Comparison of ENCODE assay signal across 9 mouse cellular contexts in the genomic region with DNA sequence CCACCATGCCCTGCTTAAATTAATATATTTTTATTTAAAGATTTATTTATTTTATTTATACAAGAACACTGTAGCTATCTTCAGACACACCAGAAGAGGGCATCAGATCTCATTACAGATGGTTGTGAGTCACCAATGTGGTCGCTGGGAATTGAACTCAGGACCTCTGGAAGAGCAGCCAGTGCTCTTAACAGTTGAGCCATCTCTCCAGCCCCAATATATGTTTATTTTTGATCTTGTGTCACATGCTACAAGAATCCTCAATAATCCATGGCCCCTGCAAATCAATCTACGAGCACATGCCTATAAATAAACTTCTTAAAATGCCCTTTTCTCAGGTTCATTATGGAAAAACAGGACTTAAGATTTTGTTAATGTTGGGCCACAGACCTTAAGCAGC. TPM values are rescaled to one million over a fixed set of nuclear protein-coding genes. Genes with fewer than 3 reads are reported as not detected.
DNase-seq lines count a peak whose midpoint lies in the region; ATAC-seq and TF ChIP-seq lines count a peak whose summit lies in the region.
"Had no signal": no experiment of that assay in that cellular context is flagged by ENCODE, and none has a peak within 500 bp of the region (broad histone marks: within the 10 kb centered on the region; RNA-seq: fewer than 3 reads in every experiment).

No protein-coding gene starts in this region.

- no peak overlapping the region for H3K4me3 ChIP-seq in kidney, adult 2 months (ENCODE audit: insufficient read depth, low read depth, low read length)
- no peak overlapping the region for H3K4me3 ChIP-seq in kidney, embryonic 15.5 days (replicated peaks)
- peak overlapping the region; percentile 95; the same call in 1 of the 2 replicates for H3K4me3 ChIP-seq in cortical plate, adult 2 months (ENCODE audit: insufficient read depth, low read length)
- 0 out of 2 replicates have a peak overlapping the region, but pooled peaks have one; percentile 88 for H3K4me3 ChIP-seq in forebrain, embryonic 13.5 days
- H3K4me3 ChIP-seq in liver, embryonic 15.5 days (replicated peaks) = peak overlapping the region; percentile 86

- no peak overlapping the region for H3K9ac ChIP-seq in kidney, embryonic 15.5 days
- H3K9ac ChIP-seq in forebrain, embryonic 13.5 days = no peak overlapping the region
- no peak overlapping the region for H3K9ac ChIP-seq in liver, embryonic 15.5 days

- no peak for TF ChIP-seq CTCF in kidney, adult 2 months (conservative IDR thresholded peaks at IDR 0.05; ENCODE audit: insufficient read depth, insufficient read length, low read depth, low read length)
- no peak for TF ChIP-seq CTCF in cortical plate, adult 2 months (IDR thresholded peaks at IDR 0.05; ENCODE audit: extremely low read depth, insufficient read depth, low read length)

- H3K4me2 ChIP-seq in kidney, embryonic 15.5 days = no peak overlapping the region
- no peak overlapping the region for H3K4me2 ChIP-seq in forebrain, embryonic 13.5 days
- peak overlapping the region; percentile 59 for H3K4me2 ChIP-seq in liver, embryonic 15.5 days

- ATAC-seq in kidney, embryonic 15.5 days (replicated peaks; ENCODE audit: low FRiP score) = no peak
- ATAC-seq in forebrain, embryonic 13.5 days = no peak; the same call in 1 of the 2 replicates
- ATAC-seq in liver, embryonic 15.5 days (ENCODE audit: insufficient read depth) = no peak
- ATAC-seq in frontal cortex, adult (ENCODE audit: low TSS enrichment) = no peak

- no peaks in the 10 kb centered on the region for H3K9me3 ChIP-seq in kidney, embryonic 15.5 days (replicated peaks)
- H3K9me3 ChIP-seq in forebrain, embryonic 13.5 days (replicated peaks) = no peaks in the 10 kb centered on the region
- no peaks in the 10 kb centered on the region for H3K9me3 ChIP-seq in liver, embryonic 15.5 days (replicated peaks)
- H3K9me3 ChIP-seq: lung, embryonic 15.5 days had no signal

- WGBS in kidney, adult 2 months = 81% methylated on average over 2 of the region's 2 CpGs
- WGBS in kidney, embryonic 15.5 days = 88% methylated on average over 2 of the region's 2 CpGs
- 88% methylated on average over 2 of the region's 2 CpGs for WGBS in forebrain, embryonic 13.5 days
- WGBS in liver, embryonic 15.5 days (ENCODE audit: insufficient replicate concordance) = 84% methylated on average over 2 of the region's 2 CpGs

- no peak for TF ChIP-seq POLR2A in kidney, adult 2 months (IDR thresholded peaks at IDR 0.05; ENCODE audit: low read depth, low read length)
- no peak for TF ChIP-seq POLR2A in cortical plate, adult 2 months (IDR thresholded peaks at IDR 0.05; ENCODE audit: extremely low read depth, insufficient read depth, low read length)

- no peaks in the 10 kb centered on the region for H3K36me3 ChIP-seq in kidney, adult 2 months (ENCODE audit: control insufficient read depth, insufficient read depth, low read length)
- peaks cover 15% of the 10 kb centered on the region for H3K36me3 ChIP-seq in kidney, embryonic 15.5 days
- peaks cover 17% of the 10 kb centered on the region for H3K36me3 ChIP-seq in forebrain, embryonic 13.5 days (ENCODE audit: poor library complexity, severe bottlenecking)
- peaks cover 11% of the 10 kb centered on the region for H3K36me3 ChIP-seq in liver, embryonic 15.5 days (replicated peaks)

- peak overlapping the region; percentile 32; the same call in 1 of the 2 replicates for H3K27ac ChIP-seq in kidney, adult 2 months (ENCODE audit: insufficient read depth, low read depth, low read length)
- H3K27ac ChIP-seq in kidney, embryonic 15.5 days = no peak overlapping the region
- no peak overlapping the region for H3K27ac ChIP-seq in cortical plate, adult 2 months (ENCODE audit: insufficient read depth, low read length)
- H3K27ac ChIP-seq in forebrain, embryonic 13.5 days = no peak overlapping the region
- no peak overlapping the region for H3K27ac ChIP-seq in liver, embryonic 15.5 days (replicated peaks)

- peaks cover 3% of the 10 kb centered on the region; the same call in 1 of the 2 replicates for H3K4me1 ChIP-seq in kidney, adult 2 months (ENCODE audit: control insufficient read depth, insufficient read depth, low read length)
- 0 out of 2 replicates have a peak, but pooled peaks cover 9% of the 10 kb centered on the region for H3K4me1 ChIP-seq in kidney, embryonic 15.5 days
- peaks cover 3% of the 10 kb centered on the region; the same call in 1 of the 2 replicates for H3K4me1 ChIP-seq in cortical plate, adult 2 months (ENCODE audit: control insufficient read depth, insufficient read depth, low read length)
- H3K4me1 ChIP-seq in forebrain, embryonic 13.5 days = peaks cover 15% of the 10 kb centered on the region
- peaks cover 13% of the 10 kb centered on the region for H3K4me1 ChIP-seq in liver, embryonic 15.5 days (replicated peaks)

- DNase-seq in kidney, adult 2 months = no peak
- no peak for DNase-seq in thymus, adult 18-20 months
- DNase-seq in urinary bladder, adult 18-20 months (ENCODE audit: low spot score in 2 of 2) = no peak

- H3K27me3 ChIP-seq in kidney, adult 2 months (replicated peaks; ENCODE audit: control insufficient read depth, insufficient read depth, low read length) = no peaks in the 10 kb centered on the region
- peaks cover 7% of the 10 kb centered on the region; the same call in 1 of the 2 replicates for H3K27me3 ChIP-seq in kidney, embryonic 15.5 days
- no peaks in the 10 kb centered on the region for H3K27me3 ChIP-seq in forebrain, embryonic 13.5 days
- no peaks in the 10 kb centered on the region for H3K27me3 ChIP-seq in liver, embryonic 15.5 days
- H3K27me3 ChIP-seq: lung, embryonic 15.5 days had no signal

RNA-seq across cellular contexts. Expression of gene Dync1i2, which starts 0.4 kb away (rescaled TPM):
- polyA plus RNA-seq in kidney, adult 2 months (2012; rRNA removed) = 17.5 and 28.8 TPM in 2 replicates
- polyA plus RNA-seq in kidney, embryonic 15.5 days (2015; fragmentation: Nextera tagmentation; extraction: Ambion mirVana) = 83.2 and 85.6 TPM in 2 replicates
- polyA plus RNA-seq in cortical plate, adult 2 months (2012; rRNA removed) = 172 and 178 TPM in 2 replicates
- 177 and 182 TPM in 2 replicates for polyA plus RNA-seq in forebrain, embryonic 13.5 days (2015; fragmentation: Nextera tagmentation; extraction: Ambion mirVana)
- 22.5 and 24.2 TPM in 2 replicates for polyA plus RNA-seq in liver, embryonic 15.5 days (2015; fragmentation: Nextera tagmentation; extraction: Ambion mirVana)

Comparison
In these comparisons a context has a peak if more than half of its experiments do, and no peak if none do; other contexts are left out.
1. H3K4me3 ChIP-seq: peak in cortical plate, adult 2 months (single experiment), forebrain, embryonic 13.5 days (single experiment) and liver, embryonic 15.5 days (single experiment); none in kidney, adult 2 months (single experiment) and kidney, embryonic 15.5 days (single experiment).